Mouse (Mus musculus): ENCODE data around the gene Araf. TPM values are rescaled to one million over a fixed set of nuclear protein-coding genes. Genes with fewer than 3 reads are reported as not detected.

Araf gene
- total RNA-seq, 2 experiments from 2014 or later, result 69.1 to 73.3 TPM

DNA sequence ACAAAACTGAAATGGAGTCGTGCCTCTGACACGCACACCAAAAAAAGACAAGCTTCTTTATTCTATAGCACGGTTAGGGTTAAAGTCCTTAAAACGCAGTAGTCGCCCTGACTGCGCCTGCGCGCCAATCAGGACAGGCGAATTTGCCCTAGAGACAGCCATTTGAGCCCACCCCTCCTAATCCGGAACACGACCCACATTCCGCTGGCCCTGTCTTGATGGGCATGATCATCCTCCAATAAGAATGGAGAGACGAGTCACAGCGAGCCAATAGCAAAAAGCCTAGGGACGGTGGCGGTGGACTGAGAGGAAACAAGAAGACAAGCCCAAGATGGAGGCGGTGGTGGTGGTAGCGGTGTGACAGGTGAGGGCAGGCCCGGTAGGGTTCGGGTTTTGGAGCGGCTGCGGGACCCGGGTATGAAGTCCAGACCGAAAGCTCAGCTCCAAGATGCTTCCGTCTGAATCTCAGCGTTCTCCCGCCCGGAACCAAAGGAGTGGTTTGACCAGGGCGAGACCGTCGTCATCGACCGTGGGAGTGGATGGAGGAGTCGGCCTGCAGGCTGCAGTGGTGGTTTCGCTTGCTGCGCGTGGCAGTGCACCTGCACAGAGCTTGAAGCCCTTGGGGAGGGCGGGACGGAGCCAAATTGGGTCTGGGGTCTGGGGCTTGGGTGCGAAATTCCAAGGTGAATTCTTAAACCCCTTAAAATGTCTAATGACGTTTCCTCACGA lies 50.8 kb downstream of the Araf start:
- DNase-seq, result peak; percentile 90

DNA sequence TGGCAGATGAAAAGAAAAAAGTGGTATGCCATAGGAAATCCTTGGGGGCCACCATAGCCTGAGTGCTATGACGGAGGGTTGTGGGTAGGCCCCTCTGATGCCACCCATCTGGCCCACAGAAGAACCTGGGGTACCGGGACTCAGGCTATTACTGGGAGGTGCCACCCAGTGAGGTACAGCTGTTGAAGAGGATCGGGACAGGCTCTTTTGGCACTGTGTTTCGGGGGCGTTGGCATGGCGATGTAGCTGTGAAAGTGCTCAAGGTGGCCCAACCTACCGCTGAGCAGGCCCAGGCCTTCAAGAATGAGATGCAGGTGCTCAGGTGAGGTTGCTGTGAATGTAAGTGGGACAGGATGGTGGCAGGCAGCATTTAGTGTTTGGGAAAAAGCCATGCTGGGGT lies 56.2 kb downstream of the Araf start:
- DNase-seq, result no peak

DNA sequence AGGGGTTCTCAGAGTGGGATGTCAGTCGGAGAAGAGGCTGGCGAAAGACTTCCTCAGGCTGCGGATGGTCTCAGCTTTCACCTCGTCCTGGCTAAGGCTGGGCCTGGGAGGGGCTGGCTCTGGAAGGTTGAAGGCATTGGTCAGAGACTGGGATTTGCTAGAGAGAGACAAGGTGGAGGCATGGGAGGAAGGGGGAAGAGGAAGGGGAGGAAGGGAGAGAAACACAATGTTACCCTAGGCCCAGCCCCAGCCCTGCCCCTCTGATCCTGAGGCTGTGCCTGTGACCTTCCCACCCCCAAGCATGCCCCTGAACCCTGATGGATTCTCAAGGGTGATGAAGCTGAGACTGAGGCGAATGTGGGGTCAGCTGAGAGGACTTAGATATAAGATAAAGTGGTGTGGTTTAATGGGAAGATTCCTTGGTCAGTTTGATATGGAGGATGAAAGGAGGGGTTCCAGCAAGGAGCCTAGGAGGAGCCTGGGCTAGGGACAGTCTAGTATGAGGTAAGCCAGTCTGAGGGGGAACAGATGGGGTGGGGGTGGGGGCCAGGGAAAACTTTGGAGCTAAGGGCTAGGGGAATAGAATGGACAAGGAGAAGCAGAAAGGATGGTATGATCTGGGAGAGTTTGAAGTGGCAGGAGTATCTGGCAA lies 64.0 kb downstream of the Araf start:
- no peak for DNase-seq

- DNase-seq, result peak; percentile 17
These were observed 64.8 kb downstream of the Araf start for GRCm38 (mm10) chrX:20862105-20863065.

DNA sequence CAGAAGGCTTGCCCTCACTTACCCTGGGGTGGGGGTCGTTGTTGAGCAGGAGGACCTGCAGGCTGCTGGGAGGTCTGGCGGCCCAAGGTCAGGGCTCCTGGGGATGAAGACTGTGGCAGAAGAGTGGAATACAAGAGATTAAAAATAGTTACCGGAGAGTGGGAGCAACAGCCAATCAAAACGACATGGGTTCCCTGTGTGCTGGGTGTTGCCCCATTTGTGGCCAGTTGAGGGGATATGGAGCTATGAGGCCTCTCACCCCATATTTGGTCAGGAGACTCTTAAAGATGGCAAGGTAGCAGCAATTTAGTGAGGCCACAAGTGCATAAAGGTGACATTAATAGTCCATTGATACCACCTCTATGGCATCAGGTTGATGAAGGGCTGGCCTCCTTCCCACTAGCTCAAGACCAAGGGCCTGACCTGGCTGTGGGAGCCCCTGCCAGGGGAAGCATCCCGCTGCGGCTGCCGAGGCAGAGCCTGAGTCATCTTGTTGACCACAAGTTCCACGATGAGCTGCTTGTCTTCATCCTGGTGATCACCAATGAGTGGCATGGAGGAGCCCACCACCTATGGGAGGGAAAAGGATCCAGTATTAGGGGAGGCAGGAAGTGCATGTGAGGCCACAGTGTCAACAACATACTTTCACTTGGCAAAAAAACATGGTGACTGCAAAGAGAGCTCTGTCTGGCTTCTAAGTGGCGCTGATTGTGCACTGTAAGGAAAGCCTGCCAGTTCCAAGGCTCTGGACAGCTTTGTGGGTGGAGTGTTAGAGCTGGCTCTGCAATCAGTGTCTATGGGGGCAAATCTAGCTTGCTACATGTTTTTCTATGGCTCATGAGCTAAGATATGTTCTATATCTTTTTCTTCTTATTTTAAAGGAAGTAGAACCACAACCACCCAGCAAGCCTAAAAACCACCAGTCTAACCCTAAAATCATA lies 65.8 kb downstream of the Araf start:
- DNase-seq, result no peak

GRCm38 (mm10) chrX:20868091-20868490 lies 70.5 kb downstream of the Araf start:
- DNase-seq, result no peak

DNA sequence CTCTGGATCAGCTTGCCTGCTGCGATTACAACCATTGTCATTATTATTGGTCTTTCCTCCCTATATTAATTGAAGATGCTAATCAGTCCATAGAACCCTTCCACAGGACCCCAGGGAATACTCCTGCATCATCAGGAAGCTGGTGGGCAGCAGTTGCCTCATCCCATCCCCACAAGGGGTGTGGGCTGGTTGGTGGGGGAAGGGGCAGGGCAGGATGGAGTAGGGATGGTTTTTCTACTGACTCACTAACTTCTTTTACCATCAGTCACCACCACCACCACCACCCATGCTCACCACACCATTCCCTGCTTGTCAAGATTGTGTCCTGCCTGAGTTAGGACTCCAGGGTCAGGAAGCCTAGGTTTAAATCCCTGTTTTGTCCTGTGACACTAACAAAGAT lies 71.6 kb downstream of the Araf start:
- no peak for DNase-seq

- DNase-seq, result peak; percentile 75
These were observed 72.4 kb downstream of the Araf start, which contains the start of gene Timp1 for GRCm38 (mm10) chrX:20869962-20870513. Gene Timp1, plus strand, starts transcription at chrX:20870166.

GRCm38 (mm10) chrX:20872928-20873500 lies 75.4 kb downstream of the Araf start:
- no peak for DNase-seq

- no peak for DNase-seq
These were observed 77.6 kb downstream of the Araf start for GRCm38 (mm10) chrX:20875241-20875640.

GRCm38 (mm10) chrX:20910074-20910473 lies 112.5 kb downstream of the Araf start:
- DNase-seq, result no peak

Small RNA genes within 50 kb of the gene (microRNA-seq; reads per million reads assigned to microRNA genes)
- 0 reads per million in 2 experiments for gene Gm24824
- 0 reads per million in 2 experiments for gene Mir5617

Other genes with a start within 250 kb of the Araf start
- gene Rgn, start 248.0 kb upstream of the Araf start, total RNA-seq (2021), result 1 to 10 TPM; 1.1 to 1.7 TPM
- gene Rbm10, start 180.3 kb upstream of the Araf start, total RNA-seq (2021), result 10 to 100 TPM; 27.4 to 29.1 TPM
- gene Ndufb11, start 180.2 kb upstream of the Araf start, total RNA-seq (2021), result 100 to 1,000 TPM; 473 to 482 TPM
- 100 to 1,000 TPM; 293 to 326 TPM for gene Uba1, start 139.5 kb upstream of the Araf start, total RNA-seq (2021)
- gene Cdk16, start 109.9 kb upstream of the Araf start, total RNA-seq (2021), result 100 to 1,000 TPM; 173 to 186 TPM
- gene Usp11, start 93.9 kb upstream of the Araf start, total RNA-seq (2021), result 10 to 100 TPM; 17.0 to 17.1 TPM
- 10 to 100 TPM; 19.8 to 21.1 TPM for gene Timp1, start 72.4 kb downstream of the Araf start, total RNA-seq (2021)
- under 1 TPM; 0.29 to 0.41 TPM for gene Syn1, start 123.2 kb downstream of the Araf start, total RNA-seq (2021)
- 1 to 10 TPM; 3.4 to 4.5 TPM for gene Cfp, start 133.7 kb downstream of the Araf start, total RNA-seq (2021)
- gene Elk1, start 152.8 kb downstream of the Araf start, total RNA-seq (2021), result 10 to 100 TPM; 13.5 to 14.4 TPM
- gene Uxt, start 164.2 kb downstream of the Araf start, total RNA-seq (2021), result 10 to 100 TPM; 37.0 to 41.9 TPM